Mouse (Mus musculus) ES-Bruce4 (cell line): ENCODE data around the gene Clasrp. TPM values are rescaled to one million over a fixed set of nuclear protein-coding genes. Genes with fewer than 3 reads are reported as not detected.
A peak's percentile ranks its signal among the peaks of the same experiment; 100 is the strongest.

Source experiments
- H3K27ac ChIP-seq: 2 replicates; pipeline ENCODE4 v1.5.1; 2012; ENCODE audit warnings: low read length, inconsistent platforms; ENCODE audit not compliant: insufficient read depth
- H3K27me3 ChIP-seq: 2 replicates; pipeline ENCODE4 v1.6.1; 2012; ENCODE audit warnings: mild to moderate bottlenecking, low read length, inconsistent platforms; ENCODE audit not compliant: control insufficient read depth, poor library complexity, insufficient read depth, severe bottlenecking
- H3K36me3 ChIP-seq: 2 replicates; pipeline ENCODE4 v1.6.1; 2012; ENCODE audit warnings: inconsistent platforms, mild to moderate bottlenecking, low read length, moderate library complexity; ENCODE audit not compliant: control insufficient read depth, poor library complexity, insufficient read depth, severe bottlenecking
- H3K4me1 ChIP-seq: one replicate; pipeline ENCODE4 v1.8.1; 2011; ENCODE audit warnings: low read length; ENCODE audit not compliant: control insufficient read depth, insufficient read depth
- H3K4me3 ChIP-seq: 2 replicates; pipeline ENCODE4 v1.5.1; 2011; ENCODE audit warnings: low read depth, mild to moderate bottlenecking, low read length
- H3K9ac ChIP-seq: 2 replicates; pipeline ENCODE4 v1.6.1; 2012; ENCODE audit warnings: low read depth, mild to moderate bottlenecking, inconsistent platforms; ENCODE audit not compliant: poor library complexity, severe bottlenecking
- H3K9me3 ChIP-seq: replicated peaks from 2 replicates; pipeline ENCODE4 v1.6.1; 2012; ENCODE audit warnings: mild to moderate bottlenecking, low read length, inconsistent platforms; ENCODE audit not compliant: control insufficient read depth, poor library complexity, insufficient read depth, severe bottlenecking
- CTCF ChIP-seq: IDR thresholded peaks from one replicate; pipeline ENCODE4 v1.8.1; 2011; ENCODE audit warnings: low read depth, low read length
- EP300 ChIP-seq: IDR thresholded peaks from 2 replicates; pipeline ENCODE4 v1.6.1; 2011; ENCODE audit warnings: low read depth, low read length; ENCODE audit not compliant: insufficient read depth
- POLR2A ChIP-seq: IDR thresholded peaks from one replicate; pipeline ENCODE4 v1.8.1; 2011; ENCODE audit warnings: low read length; ENCODE audit not compliant: insufficient read depth
- polyA plus RNA-seq: library from polyadenylated mRNA; stranded (reverse); fragments of >200 nt; gene quantifications from 2 replicates; pipeline ENCODE4 v1.2.4, GENCODE M21; 2011; ENCODE audit warnings: low read depth; ENCODE audit not compliant: missing spikeins, insufficient read depth, insufficient read length

The Clasrp gene
- polyA plus RNA-seq, 1 experiment: 52.3 TPM

DNA sequence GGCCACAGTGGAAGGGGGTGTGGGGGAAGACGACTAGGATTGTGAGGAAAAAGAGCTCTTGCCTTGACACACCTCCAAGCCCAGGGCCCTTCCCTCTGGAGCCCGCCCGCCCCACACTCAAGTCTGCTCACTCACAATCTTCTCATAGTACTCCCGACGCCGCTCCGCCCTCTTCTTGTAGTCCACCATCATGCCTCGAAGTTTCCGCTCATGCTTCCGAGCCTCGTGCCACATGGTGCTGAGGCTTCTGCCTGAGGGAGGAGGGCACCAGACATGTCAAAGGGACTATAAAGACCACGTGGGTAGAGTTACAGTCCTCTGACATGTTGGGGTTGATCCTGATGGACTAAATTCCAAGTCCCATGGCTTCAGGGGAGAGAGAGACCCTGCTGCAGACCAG lies 1.2 kb downstream of the Clasrp start:
- H3K27me3 ChIP-seq: no peaks in the 10 kb centered on the region
- H3K9ac ChIP-seq: peak overlapping the region; percentile 82
- TF ChIP-seq POLR2A: no peak
- TF ChIP-seq EP300: no peak
- TF ChIP-seq CTCF: no peak
- H3K27ac ChIP-seq: no peak overlapping the region
- H3K4me3 ChIP-seq: peak overlapping the region; percentile 28
- peaks cover 5% of the 10 kb centered on the region for H3K4me1 ChIP-seq
- H3K36me3 ChIP-seq: peaks cover 16% of the 10 kb centered on the region
- no peaks in the 10 kb centered on the region for H3K9me3 ChIP-seq

DNA sequence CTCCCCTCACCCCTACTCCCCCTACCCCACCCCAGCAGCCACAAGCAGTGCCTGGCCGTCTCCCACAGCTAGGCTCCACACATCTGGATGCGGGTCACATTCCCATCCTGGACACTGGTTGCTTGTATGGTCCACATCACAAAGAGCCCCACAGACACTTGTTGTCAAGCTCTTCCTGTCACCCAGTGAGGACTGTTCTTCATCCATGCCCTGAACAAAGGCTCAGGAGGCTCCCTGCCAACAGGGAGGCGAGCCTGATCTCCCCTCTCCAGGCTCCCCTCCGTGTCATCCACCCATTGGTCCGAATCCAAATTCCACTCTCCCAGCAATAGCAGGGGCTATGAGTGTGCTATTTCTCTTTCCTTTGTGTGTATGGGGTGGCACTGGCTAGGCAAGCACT lies 3.7 kb downstream of the Clasrp start:
- H3K9ac ChIP-seq: no peak overlapping the region
- H3K4me3 ChIP-seq: no peak overlapping the region
- peaks cover 5% of the 10 kb centered on the region for H3K4me1 ChIP-seq
- H3K27me3 ChIP-seq: no peaks in the 10 kb centered on the region
- H3K9me3 ChIP-seq: no peaks in the 10 kb centered on the region
- H3K27ac ChIP-seq: no peak overlapping the region
- no peak for TF ChIP-seq EP300
- TF ChIP-seq CTCF: no peak
- no peak for TF ChIP-seq POLR2A
- H3K36me3 ChIP-seq: peaks cover 16% of the 10 kb centered on the region

DNA sequence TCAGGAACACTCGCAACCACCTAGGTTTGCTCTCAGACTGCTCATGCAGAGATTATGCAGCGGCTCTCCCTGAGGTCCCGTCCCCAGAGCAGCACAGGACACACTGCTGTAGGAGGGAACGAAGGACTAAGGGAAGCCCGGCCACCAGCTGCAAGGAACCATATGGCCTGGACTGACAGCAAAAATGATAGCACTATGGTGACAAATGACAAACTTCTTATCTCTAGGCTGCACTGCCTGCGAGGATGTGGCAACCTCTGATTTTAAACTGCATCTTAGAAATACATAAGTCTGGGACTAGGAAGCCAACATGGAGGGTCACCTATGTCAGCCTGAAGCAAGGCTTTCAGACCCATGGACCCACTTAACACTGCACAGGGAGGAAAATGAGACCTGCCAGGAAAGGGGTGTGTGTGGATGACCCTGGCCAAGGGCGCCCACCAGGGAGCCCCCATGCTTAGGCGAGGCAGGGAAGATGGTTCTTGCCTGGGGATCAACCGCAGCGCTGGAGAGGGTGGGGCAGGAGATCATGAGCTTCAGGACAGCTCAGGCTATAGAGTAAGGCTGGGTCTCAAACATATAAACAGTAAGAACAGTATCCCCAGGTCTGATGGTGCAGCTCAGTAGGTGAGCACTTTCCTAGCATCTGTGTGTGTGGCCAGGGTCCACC lies 11.1 kb downstream of the Clasrp start:
- Histone ChIP-seq H3K27ac (peak overlapping the region; percentile 30; the same call in 1 of the 2 replicates), H3K36me3 (peaks cover 21% of the 10 kb centered on the region)

DNA sequence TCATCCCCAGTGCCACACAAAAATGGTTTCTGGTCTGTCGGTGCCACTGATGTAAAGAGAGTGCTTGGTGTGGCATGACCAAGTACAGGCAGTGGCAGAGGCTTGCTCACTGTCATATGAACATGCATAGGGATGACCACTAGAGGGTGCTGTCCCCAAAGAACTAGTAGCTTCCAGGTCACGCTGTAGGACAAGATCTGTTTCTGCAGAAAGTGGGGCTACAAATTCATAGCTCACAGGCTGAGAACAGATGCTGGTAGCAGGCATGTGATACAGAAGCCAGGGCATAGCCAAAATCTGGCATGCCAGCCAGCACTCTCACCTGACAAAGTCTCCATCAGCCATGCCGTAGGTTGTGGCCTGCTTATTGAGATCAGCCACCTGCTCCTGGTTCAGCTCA lies 14.4 kb downstream of the Clasrp start:
- H3K27me3 ChIP-seq: no peaks in the 10 kb centered on the region
- H3K36me3 ChIP-seq: peaks cover 30% of the 10 kb centered on the region
- peak; percentile 74 for TF ChIP-seq CTCF
- no peak for TF ChIP-seq EP300
- no peak overlapping the region for H3K4me3 ChIP-seq
- H3K9me3 ChIP-seq: no peaks in the 10 kb centered on the region
- no peak overlapping the region for H3K9ac ChIP-seq
- peaks cover 2% of the 10 kb centered on the region for H3K4me1 ChIP-seq
- no peak overlapping the region for H3K27ac ChIP-seq

More for the DNA sequence above, 11.1 kb downstream of the Clasrp start:
- Histone ChIP-seq H3K9me3 (no peaks in the 10 kb centered on the region), H3K27me3 (no peaks in the 10 kb centered on the region), H3K4me1 (peaks cover 2% of the 10 kb centered on the region), H3K4me3 (no peak overlapping the region), H3K9ac (no peak overlapping the region)
- TF ChIP-seq CTCF (no peak), EP300 (0 out of 2 replicates have a peak, but pooled peaks have one; percentile 33), POLR2A (no peak)

DNA sequence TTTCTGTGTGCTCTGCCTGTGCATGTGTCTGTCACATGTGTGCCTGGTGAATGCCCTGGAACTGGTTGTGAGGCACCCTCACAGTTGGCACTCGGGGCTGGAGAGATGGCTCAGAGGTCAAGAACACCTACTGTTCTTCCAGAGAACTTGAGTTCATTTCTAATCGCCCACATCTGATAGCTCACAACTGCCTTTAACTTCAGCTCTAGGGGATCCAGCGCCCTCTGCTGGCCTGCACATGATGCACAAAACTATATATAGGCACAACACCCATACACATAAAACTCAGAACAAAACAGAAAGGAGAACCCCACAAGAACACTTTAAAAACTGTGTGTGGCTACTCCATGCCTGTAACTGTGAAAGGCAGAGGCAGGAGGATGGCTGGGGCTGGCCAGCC lies 15.1 kb downstream of the Clasrp start:
- H3K4me1 ChIP-seq: peaks cover 2% of the 10 kb centered on the region
- peaks cover 35% of the 10 kb centered on the region for H3K36me3 ChIP-seq
- H3K9ac ChIP-seq: no peak overlapping the region
- H3K9me3 ChIP-seq: no peaks in the 10 kb centered on the region
- no peaks in the 10 kb centered on the region for H3K27me3 ChIP-seq
- H3K4me3 ChIP-seq: no peak overlapping the region
- TF ChIP-seq POLR2A: no peak
- no peak for TF ChIP-seq EP300
- peak; percentile 72 for TF ChIP-seq CTCF
- H3K27ac ChIP-seq: no peak overlapping the region

DNA sequence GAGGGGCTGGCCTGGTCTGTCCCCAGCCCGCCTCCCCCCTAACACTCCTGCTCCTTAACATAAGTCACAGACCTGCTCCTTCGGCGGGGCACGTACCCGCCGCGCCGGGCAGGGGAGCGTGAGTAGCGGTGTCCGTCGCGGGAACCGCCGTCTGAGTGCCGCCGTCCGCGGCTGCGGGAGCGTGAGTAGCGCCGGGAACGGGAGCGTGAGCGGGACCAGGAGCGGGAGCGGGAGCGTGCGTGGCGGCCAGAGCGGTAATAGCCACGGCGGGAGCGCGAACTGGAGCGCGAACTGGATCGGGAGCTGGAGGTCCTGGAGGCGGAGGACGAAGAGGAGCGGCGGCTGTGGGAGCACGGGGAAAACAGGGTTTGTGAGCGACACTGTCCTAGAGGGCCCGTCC lies 18.0 kb downstream of the Clasrp start:
- H3K4me3 ChIP-seq: peak overlapping the region; percentile 22

More for the DNA sequence above, 18.0 kb downstream of the Clasrp start:
- TF ChIP-seq CTCF (no peak), POLR2A (no peak), EP300 (no peak)
- Histone ChIP-seq H3K4me1 (peaks cover 2% of the 10 kb centered on the region), H3K9ac (peak overlapping the region; percentile 45), H3K9me3 (no peaks in the 10 kb centered on the region), H3K27me3 (no peaks in the 10 kb centered on the region), H3K27ac (no peak overlapping the region), H3K36me3 (peaks cover 36% of the 10 kb centered on the region)
